Mouse (Mus musculus): Measurements from ENCODE around the gene Agtrap.

Gene Agtrap

DNA sequence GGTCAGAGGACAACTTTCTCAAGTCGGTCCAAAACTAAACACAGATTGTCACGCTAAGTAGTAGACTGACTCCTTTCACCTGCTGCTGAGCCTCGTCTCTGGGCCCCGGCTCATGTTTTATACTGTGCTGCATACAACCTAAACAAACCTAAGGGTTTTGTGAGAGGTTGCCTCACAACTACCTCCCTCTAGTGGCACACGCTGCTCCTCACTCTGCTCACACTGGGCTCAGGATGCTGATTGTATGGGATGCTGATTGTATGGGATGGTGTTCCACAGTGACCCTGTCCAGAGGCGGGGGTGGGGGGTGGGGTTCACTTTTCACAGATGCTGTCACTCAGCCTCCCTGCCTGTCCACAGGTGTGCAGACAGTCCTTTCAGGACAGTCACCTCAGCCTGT is 8.6 kb downstream of the Agtrap start:
- DNase-seq (ENCODE audit: low read depth, low spot score): no peak

- DNase-seq (ENCODE audit: low read depth, low spot score): no peak
These were observed 11.9 kb downstream of the Agtrap start for GRCm38 (mm10) chr4:148075881-148076280.

GRCm38 (mm10) chr4:148075259-148075658 is 12.6 kb downstream of the Agtrap start:
- peak; percentile 57 for DNase-seq (ENCODE audit: low read depth, low spot score)

DNA sequence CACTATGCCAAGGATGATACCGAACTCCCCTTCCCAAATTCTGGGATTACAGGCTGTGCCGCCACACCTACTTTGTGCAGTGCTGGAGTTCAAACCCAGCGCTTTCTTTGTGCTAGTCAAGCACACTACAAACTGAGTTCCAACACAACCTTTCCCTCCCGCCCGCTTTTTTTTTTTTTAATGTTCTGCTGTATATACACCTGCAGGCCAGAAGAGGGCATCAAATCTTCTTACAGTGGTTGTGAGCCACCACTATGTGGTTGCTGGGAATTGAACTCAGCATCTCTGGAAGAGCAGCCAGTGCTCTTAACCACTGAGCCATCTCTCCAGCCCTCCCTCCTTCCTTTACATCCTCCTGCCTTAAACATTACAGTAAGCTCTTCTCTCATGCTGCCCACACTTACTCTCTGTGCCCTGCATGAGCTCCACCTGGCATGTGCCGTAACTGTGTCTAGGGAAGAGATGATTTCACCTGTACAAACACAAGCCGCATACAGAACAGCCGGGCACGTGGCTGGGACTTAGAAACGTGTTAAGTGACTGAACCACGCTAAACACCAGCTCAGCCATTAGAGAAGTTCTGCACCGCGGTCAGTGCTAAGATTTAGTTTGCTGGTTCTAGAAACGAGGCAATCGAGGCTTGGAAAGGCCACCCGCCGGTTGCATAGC is 13.2 kb downstream of the Agtrap start:
- no peak for DNase-seq (ENCODE audit: low read depth, low spot score)

DNA sequence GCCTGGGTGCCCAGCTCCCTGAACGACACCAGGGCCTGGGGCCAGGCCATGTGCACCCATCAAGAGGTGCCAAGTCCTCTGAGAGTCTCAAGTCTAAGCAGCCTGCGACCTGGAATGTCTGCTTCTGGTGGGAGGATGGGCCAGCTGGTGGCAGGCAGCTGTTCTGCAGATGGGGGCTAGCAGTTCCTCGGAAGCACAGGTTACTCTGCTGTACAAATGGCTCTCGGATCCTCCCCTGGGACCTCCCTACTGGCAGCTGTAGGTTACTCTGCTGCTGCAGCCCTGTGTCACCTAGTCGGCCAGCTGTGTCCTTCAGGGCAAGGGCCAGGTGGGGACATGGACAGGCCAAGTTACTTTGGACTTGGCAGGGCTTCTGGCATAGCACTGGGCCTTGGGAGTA is 16.3 kb downstream of the Agtrap start:
- DNase-seq (ENCODE audit: low read depth, low spot score): no peak

DNA sequence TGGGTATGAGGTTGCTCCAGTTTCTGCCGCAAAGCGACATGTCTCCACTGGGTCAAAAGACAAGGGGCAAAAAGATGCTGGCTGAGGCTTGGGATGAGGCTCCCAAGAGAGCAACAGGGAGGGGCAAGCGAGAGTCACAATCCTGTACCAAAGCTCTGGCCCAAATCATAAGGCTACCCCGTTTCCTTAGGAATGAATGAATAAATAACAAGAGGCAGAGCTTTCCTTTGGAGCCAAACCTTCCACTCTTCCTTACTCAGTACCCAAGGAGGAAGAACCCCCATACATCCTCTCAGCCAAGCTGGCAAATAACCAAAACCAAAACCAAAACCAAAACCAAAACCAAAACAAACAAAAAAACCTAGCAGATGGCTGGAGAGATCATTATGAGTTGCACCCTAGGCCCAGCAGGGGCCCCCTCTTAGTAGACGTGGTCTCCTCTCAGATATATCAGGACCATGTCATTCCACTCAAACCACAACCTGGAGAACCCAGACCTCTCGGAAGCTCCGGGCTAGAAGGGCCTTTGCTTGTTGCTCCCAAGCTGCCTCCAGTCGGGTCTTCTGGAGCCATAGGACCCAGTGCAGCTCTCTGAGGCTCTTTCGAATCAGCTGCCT is 18.1 kb downstream of the Agtrap start:
- no peak for DNase-seq (ENCODE audit: low read depth, low spot score)

DNA sequence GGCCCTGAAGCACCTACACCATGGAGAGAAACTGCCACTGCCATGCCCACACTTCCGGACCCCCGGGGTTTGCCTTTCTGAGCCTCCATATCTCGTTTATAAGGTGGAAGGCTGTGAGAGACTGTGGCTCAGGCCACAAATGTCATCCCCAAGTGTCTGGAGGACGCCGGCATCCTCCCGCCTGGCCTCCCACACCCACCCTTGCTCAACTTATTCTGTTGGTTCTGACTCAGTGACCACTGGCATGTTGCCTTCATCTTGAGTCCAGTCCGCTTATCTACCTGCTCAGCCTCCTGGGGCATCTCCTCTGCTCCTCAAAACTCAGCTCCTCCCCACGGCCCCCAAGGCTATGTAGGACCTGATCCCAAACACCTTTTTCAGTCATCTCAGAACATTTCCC is 20.5 kb downstream of the Agtrap start:
- no peak for DNase-seq (ENCODE audit: low read depth, low spot score)

GRCm38 (mm10) chr4:148066401-148066744 is 21.5 kb downstream of the Agtrap start:
- DNase-seq (ENCODE audit: low read depth, low spot score): no peak

DNA sequence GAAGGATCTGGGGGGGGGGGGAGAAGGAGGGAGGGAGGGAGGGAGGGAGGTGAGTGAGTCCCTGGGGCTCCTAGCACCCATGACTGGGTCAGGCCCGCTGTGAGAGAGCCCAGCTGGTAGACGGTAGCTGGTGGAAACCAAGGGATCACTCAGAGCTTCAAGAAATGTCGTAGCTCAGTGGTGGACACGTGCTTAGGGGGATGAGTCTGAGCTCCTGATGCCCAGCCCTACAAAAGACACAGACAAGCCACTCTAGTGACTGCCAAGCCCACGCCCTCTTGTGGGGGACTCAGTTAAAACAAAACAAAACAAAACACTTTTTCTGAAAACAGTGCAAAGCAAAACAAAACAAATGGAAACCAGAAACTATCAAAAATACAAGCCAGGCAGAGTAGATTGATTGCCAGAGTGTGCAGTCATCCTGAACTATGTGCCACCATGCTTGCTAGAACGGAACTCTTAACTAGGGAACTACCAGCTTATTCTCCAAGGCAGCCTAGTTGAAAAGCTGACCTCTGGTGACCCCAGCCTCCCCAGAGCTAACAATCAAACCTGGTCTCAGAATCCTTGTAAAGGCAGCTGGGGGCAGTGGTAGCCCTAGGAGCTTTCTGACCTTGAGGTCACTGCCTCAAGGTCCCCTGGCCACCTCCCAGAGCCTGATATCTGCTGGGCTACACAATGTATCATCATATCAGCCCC is 22.0 kb downstream of the Agtrap start:
- no peak for DNase-seq (ENCODE audit: low read depth, low spot score)

DNA sequence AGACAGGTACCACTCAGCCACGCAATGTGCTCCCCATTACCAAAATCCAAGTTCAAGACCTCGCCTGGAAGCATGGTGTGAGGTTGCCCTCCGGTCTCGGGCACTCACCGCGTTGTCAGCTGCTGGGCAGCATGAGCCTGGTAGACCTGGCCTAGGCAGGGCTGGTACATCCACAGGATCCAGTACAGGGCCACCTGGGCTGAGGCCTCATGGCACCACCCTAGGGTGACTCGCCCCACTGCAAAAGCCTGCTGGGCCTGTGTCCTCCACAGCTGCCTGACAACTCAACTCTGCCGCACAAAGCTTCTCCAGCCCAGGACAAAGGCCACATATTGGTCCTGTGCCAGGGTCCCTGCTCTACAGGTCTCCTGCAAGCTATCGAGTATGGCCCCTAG is 26.7 kb downstream of the Agtrap start:
- DNase-seq (ENCODE audit: low read depth, low spot score): no peak

DNA sequence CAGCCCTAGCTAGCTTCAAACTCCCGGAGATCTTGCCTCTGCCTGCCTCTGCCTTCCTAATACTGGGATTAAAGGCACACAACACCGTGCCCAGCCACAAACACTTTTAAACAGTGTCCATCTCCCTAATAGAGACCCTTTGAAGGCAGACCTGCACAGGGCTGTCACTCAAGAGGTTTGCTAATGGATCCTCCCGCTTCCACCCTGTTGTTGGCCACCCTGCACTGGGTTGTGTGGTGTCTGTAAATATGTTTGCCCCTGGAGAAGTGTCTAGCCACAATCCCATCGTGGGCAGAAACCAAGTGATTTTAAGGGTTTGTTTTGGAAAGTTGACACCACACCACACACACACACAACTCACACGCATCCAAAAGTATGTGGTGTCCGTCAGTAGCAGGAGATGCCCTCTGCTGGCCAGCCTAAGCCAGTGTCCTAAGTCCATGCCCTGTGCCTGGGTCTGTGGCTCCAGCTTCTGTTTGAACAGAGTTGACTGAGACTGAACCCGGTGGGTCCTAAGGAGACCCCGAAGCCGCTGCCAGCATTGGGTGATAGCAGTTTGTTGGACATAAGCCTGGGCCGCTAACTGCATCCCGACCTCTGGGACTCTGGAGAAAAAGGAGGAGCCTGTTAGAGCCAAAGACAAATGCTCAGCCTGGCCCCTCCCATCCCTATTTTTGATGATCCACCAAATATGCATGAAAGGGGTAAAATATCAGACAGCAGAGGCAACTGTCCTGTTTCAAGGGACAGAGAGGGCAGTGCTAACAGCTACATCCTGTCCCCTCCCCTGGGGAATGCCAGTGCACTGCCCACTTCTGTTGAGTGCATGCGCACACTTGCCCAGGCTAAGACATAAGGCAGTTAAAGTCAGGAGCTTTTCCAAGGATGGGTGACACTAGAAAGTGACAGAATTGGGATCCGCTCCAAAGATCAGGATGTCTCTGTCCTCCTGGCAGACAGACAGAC is 27.4 kb downstream of the Agtrap start:
- no peak for DNase-seq (ENCODE audit: low read depth, low spot score)

DNA sequence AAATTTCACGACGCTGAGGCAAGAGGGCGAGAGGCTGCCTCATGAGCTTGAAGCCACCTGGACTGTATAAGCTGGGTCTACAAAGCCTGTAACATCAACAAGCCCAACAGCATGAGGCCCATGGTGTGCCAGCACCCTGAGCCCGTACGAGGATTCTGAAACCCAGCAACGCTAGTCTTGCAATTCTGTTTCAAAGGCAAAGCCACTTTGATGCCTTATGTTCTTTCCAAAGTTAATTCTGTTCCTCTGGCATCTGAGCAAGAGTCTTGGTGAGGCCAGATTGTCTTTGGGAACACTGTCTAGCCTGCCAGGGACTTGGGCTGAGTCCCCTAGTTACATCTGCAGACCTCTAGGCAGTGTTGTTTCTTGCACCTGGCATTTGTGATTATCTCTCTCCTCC is 28.8 kb downstream of the Agtrap start:
- DNase-seq (ENCODE audit: low read depth, low spot score): no peak

- DNase-seq (ENCODE audit: low read depth, low spot score): no peak
These were observed 29.5 kb downstream of the Agtrap start for GRCm38 (mm10) chr4:148058218-148058819.

DNA sequence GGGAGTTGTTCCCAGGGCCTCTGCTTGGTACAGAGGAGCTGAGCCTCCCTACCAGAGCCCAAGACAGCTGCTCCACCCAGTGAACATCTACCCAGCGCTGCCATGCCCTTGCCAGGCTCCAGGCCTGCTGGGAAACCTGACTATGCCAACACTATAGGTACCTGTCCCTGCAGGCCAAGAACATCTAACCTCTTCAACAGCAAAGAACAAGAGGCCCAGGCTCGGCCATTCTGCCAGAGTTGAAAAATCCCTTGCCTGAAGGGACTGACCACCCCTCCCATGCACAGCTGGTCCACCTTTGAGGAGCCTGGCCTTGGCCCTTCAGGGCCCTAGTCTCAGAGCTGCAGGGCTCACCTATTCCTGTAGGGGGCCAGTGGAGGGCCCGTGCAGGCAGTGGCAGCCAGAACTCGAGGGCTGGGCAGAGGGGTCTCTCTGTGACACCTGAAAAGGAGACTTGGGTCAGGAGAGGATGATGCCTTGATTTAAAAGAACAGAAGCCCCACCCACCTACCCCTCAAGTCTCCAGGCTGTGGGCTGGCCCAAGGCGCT is 30.1 kb downstream of the Agtrap start:
- no peak for DNase-seq (ENCODE audit: low read depth, low spot score)

GRCm38 (mm10) chr4:148056801-148057200 is 31.0 kb downstream of the Agtrap start:
- no peak for DNase-seq (ENCODE audit: low read depth, low spot score)

- no peak for DNase-seq (ENCODE audit: low read depth, low spot score)
These were observed 31.6 kb downstream of the Agtrap start for GRCm38 (mm10) chr4:148056246-148056645.

DNA sequence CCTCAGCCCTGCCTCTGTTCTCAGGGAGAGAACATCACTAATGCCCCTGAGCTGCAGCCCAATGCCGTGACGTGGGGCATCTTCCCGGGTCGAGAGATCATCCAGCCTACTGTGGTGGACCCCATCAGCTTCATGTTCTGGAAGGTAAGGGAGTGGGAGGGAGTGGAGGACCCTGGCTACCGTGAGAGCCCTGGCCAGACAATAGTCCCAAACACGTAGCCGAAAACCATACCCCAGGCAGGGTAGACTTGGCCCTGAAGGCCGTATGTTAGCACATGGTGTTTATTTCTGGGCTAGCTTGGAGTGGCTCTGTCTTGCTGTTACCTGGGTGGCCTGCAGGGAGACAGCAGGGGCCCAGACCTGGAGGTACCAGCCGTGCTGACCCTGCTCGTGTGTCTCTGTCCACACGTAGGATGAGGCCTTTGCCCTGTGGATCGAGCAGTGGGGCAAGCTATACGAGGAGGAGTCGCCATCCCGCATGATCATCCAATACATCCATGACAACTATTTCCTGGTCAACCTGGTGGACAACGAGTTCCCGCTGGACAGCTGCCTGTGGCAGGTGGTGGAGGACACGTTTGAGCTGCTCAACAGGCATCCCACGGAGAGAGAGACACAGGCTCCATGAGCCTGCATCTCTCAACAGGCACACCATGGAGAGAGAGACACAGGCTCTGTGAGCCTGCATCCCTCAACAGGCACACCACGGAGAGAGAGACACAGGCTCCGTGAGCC is 32.7 kb downstream of the Agtrap start:
- DNase-seq (ENCODE audit: low read depth, low spot score): no peak

DNA sequence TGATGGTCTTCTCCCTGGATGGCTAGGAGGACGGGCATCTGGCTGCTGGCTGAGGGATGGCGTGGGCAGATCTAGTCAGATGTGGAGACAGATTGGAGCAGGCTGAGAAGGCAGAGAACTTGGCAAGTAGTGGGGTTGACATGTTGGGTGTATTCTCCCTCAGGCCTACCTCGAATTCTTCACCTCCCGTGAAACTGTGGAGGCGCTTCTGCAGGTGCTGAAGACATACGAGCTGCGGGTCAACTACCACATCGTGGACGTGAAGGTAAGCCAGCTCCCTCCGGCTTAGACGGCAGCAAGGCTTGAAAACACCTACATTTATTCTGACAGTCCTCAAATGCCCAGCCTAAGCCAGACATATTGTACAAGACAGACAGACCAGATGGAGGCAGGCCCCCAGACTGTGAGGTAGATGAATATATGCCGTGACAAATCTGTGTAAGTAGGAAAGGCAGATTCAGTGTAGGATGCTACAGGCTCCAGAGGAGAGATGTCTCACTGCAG is 34.4 kb downstream of the Agtrap start:
- DNase-seq (ENCODE audit: low read depth, low spot score): no peak

DNA sequence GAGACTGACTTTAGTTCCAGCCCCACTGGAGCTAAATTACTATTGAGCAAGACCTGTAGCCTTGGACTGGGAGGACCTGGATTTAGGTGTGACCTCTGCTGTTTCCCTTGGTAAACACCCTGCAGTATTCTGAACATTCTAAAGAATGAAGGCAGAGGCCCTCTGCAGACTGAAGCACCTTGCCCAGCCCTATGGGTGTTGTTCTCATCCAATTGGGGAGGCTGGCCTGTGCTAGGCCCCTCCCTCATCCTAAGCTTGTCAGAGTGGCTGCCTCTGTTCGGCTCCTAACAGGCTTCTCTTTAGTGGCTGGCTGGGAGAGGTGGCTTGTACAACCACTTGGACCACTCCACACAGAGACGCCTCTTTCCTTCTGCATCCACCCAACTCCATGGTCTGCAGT is 34.9 kb downstream of the Agtrap start:
- DNase-seq (ENCODE audit: low read depth, low spot score): no peak

GRCm38 (mm10) chr4:148051886-148052285 is 35.9 kb downstream of the Agtrap start:
- DNase-seq (ENCODE audit: low read depth, low spot score): no peak
